Mouse (Mus musculus): ENCODE results near the gene Gucy2c. TPM values are rescaled to one million over a fixed set of nuclear protein-coding genes. Genes with fewer than 3 reads are reported as not detected.

Gene Gucy2c
- total and polyA plus RNA-seq, 2 experiments from 2014 or later, result 0.28 to 0.52 TPM

GRCm38 (mm10) chr6:136809673-136810072 is 28.1 kb upstream of the Gucy2c start:
- Histone ChIP-seq H3K4me3 (ENCODE audit: low read length) (no peak overlapping the region), H3K36me3 (ENCODE audit: insufficient read depth, low read length) (peaks cover 17% of the 10 kb centered on the region), H3K9me3 (ENCODE audit: low read length) (no peaks in the 10 kb centered on the region), H3K9ac (replicated peaks; ENCODE audit: low read length) (no peak overlapping the region), H3K4me1 (ENCODE audit: insufficient read depth, low read length) (peaks cover 11% of the 10 kb centered on the region), H3K27ac (no peak overlapping the region), H3K27me3 (ENCODE audit: insufficient read depth, low read length) (no peaks in the 10 kb centered on the region), H3K4me2 (ENCODE audit: low read depth, low read length) (peak overlapping the region; percentile 95)
- no peak for TF ChIP-seq CTCF (IDR thresholded peaks at IDR 0.05; ENCODE audit: low read depth)
- DNase-seq (ENCODE audit: low spot score), result no peak
- ATAC-seq, result no peak
- WGBS, result 79% methylated on average over 13 of the region's 13 CpGs

- peak overlapping the region; percentile 66 for H3K9ac ChIP-seq (replicated peaks; ENCODE audit: low read length)
Measured at GRCm38 (mm10) chr6:136809077-136809476, 27.5 kb upstream of the Gucy2c start.

GRCm38 (mm10) chr6:136808631-136809046 is 27.1 kb upstream of the Gucy2c start:
- under 1% methylated on average over 28 of the region's 28 CpGs for WGBS
- TF ChIP-seq CTCF (IDR thresholded peaks at IDR 0.05; ENCODE audit: low read depth), result no peak
- peaks cover 7% of the 10 kb centered on the region; the same call in 1 of the 2 replicates for H3K36me3 ChIP-seq (ENCODE audit: insufficient read depth, low read length)
- H3K9ac ChIP-seq (replicated peaks; ENCODE audit: low read length), result peak overlapping the region; percentile 66
- DNase-seq (ENCODE audit: low spot score) (peak; percentile 10), ATAC-seq (peak; percentile 11; the same call in 1 of the 2 replicates)
- peak overlapping the region; percentile 66 for H3K4me3 ChIP-seq (ENCODE audit: low read length)
- peak overlapping the region; percentile 95 for H3K4me2 ChIP-seq (ENCODE audit: low read depth, low read length)
- peak overlapping the region; percentile 75 for H3K27ac ChIP-seq
- peaks cover 11% of the 10 kb centered on the region for H3K4me1 ChIP-seq (ENCODE audit: insufficient read depth, low read length)
- no peaks in the 10 kb centered on the region for H3K27me3 ChIP-seq (ENCODE audit: insufficient read depth, low read length)
- H3K9me3 ChIP-seq (ENCODE audit: low read length), result no peaks in the 10 kb centered on the region

More at GRCm38 (mm10) chr6:136809077-136809476, 27.5 kb upstream of the Gucy2c start:
- H3K27me3 ChIP-seq (ENCODE audit: insufficient read depth, low read length), result no peaks in the 10 kb centered on the region
- H3K36me3 ChIP-seq (ENCODE audit: insufficient read depth, low read length), result peaks cover 11% of the 10 kb centered on the region
- 0 out of 2 replicates have a peak overlapping the region, but pooled peaks have one; percentile 75 for H3K27ac ChIP-seq
- WGBS, result 44% methylated on average over 14 of the region's 14 CpGs
- no peaks in the 10 kb centered on the region for H3K9me3 ChIP-seq (ENCODE audit: low read length)
- ATAC-seq (no peak), DNase-seq (ENCODE audit: low spot score) (no peak)
- H3K4me2 ChIP-seq (ENCODE audit: low read depth, low read length), result peak overlapping the region; percentile 95
- peak overlapping the region; percentile 66 for H3K4me3 ChIP-seq (ENCODE audit: low read length)
- peaks cover 11% of the 10 kb centered on the region for H3K4me1 ChIP-seq (ENCODE audit: insufficient read depth, low read length)
- no peak for TF ChIP-seq CTCF (IDR thresholded peaks at IDR 0.05; ENCODE audit: low read depth)

GRCm38 (mm10) chr6:136808014-136808417 is 26.5 kb upstream of the Gucy2c start, which contains the start of gene H2afj:
H2afj (plus strand) TSS chr6:136808244.
- DNase-seq (ENCODE audit: low spot score) (peak; percentile 97), ATAC-seq (peak; percentile 89)
- WGBS, result under 1% methylated on average over 34 of the region's 34 CpGs
- Histone ChIP-seq H3K4me2 (ENCODE audit: low read depth, low read length) (peak within 1 kb of the TSS; percentile 95), H3K27ac (peak within 1 kb of the TSS; percentile 75), H3K36me3 (ENCODE audit: insufficient read depth, low read length) (peaks cover 7% of the 10 kb centered on the region; the same call in 1 of the 2 replicates), H3K9me3 (ENCODE audit: low read length) (no peaks in the 10 kb centered on the region), H3K9ac (replicated peaks; ENCODE audit: low read length) (peak within 1 kb of the TSS; percentile 66), H3K4me1 (ENCODE audit: insufficient read depth, low read length) (peaks cover 11% of the 10 kb centered on the region), H3K27me3 (ENCODE audit: insufficient read depth, low read length) (no peaks in the 10 kb centered on the region), H3K4me3 (ENCODE audit: low read length) (peak within 1 kb of the TSS; percentile 66)
- no peak for TF ChIP-seq CTCF (IDR thresholded peaks at IDR 0.05; ENCODE audit: low read depth)

- DNase-seq (ENCODE audit: low spot score) (no peak), ATAC-seq (peak; percentile 37)
- Histone ChIP-seq H3K9me3 (ENCODE audit: low read length) (no peaks in the 10 kb centered on the region), H3K4me2 (ENCODE audit: low read depth, low read length) (peak overlapping the region; percentile 95), H3K9ac (replicated peaks; ENCODE audit: low read length) (0 out of 2 replicates have a peak overlapping the region, but pooled peaks have one; percentile 34), H3K4me3 (ENCODE audit: low read length) (peak overlapping the region; percentile 66), H3K27me3 (ENCODE audit: insufficient read depth, low read length) (no peaks in the 10 kb centered on the region), H3K27ac (peak overlapping the region; percentile 70; the same call in 1 of the 2 replicates), H3K4me1 (ENCODE audit: insufficient read depth, low read length) (peaks cover 11% of the 10 kb centered on the region), H3K36me3 (ENCODE audit: insufficient read depth, low read length) (peaks cover 7% of the 10 kb centered on the region; the same call in 1 of the 2 replicates)
- 26% methylated on average over 18 of the region's 18 CpGs for WGBS
- no peak for TF ChIP-seq CTCF (IDR thresholded peaks at IDR 0.05; ENCODE audit: low read depth)
Measured at GRCm38 (mm10) chr6:136807395-136808013, 25.9 kb upstream of the Gucy2c start.

GRCm38 (mm10) chr6:136806819-136807218 is 25.3 kb upstream of the Gucy2c start:
- Histone ChIP-seq H3K4me3 (ENCODE audit: low read length) (no peak overlapping the region), H3K27ac (no peak overlapping the region), H3K4me2 (ENCODE audit: low read depth, low read length) (no peak overlapping the region), H3K9ac (replicated peaks; ENCODE audit: low read length) (no peak overlapping the region), H3K27me3 (ENCODE audit: insufficient read depth, low read length) (no peaks in the 10 kb centered on the region), H3K4me1 (ENCODE audit: insufficient read depth, low read length) (peaks cover 11% of the 10 kb centered on the region), H3K9me3 (ENCODE audit: low read length) (no peaks in the 10 kb centered on the region), H3K36me3 (ENCODE audit: insufficient read depth, low read length) (peaks cover 2% of the 10 kb centered on the region; the same call in 1 of the 2 replicates)
- ATAC-seq (no peak), DNase-seq (ENCODE audit: low spot score) (no peak)
- TF ChIP-seq CTCF (IDR thresholded peaks at IDR 0.05; ENCODE audit: low read depth), result no peak
- 75% methylated on average over 5 of the region's 5 CpGs for WGBS

- H3K4me2 ChIP-seq (ENCODE audit: low read depth, low read length), result no peak overlapping the region
- WGBS, result 92% methylated on average over 1 of the region's 1 CpGs
Measured at GRCm38 (mm10) chr6:136805409-136805775, 23.8 kb upstream of the Gucy2c start.

More at GRCm38 (mm10) chr6:136805409-136805775, 23.8 kb upstream of the Gucy2c start:
- ATAC-seq (no peak), DNase-seq (ENCODE audit: low spot score) (no peak)
- Histone ChIP-seq H3K36me3 (ENCODE audit: insufficient read depth, low read length) (no peaks in the 10 kb centered on the region), H3K9me3 (ENCODE audit: low read length) (no peaks in the 10 kb centered on the region), H3K27me3 (ENCODE audit: insufficient read depth, low read length) (no peaks in the 10 kb centered on the region), H3K4me1 (ENCODE audit: insufficient read depth, low read length) (peaks cover 11% of the 10 kb centered on the region), H3K27ac (no peak overlapping the region), H3K4me3 (ENCODE audit: low read length) (no peak overlapping the region), H3K9ac (replicated peaks; ENCODE audit: low read length) (no peak overlapping the region)
- no peak for TF ChIP-seq CTCF (IDR thresholded peaks at IDR 0.05; ENCODE audit: low read depth)
